Mouse (Mus musculus) adrenal gland, adult 8-10 months (tissue): ENCODE results near the gene Dnah14. TPM values are rescaled to one million over a fixed set of nuclear protein-coding genes. Genes with fewer than 3 reads are reported as not detected.

Experiments used
- DNase-seq: peaks from one replicate; pipeline ENCODE4 v3.0.0; 2022
- total RNA-seq, 4 experiments: library from RNA; stranded (reverse); gene quantifications; 2 replicates each; pipeline ENCODE4 v1.2.4; 2022

Gene Dnah14
- total RNA-seq, 4 experiments from 2014 or later, result 0.03 to 0.14 (median 0.03) TPM; not detected in 1

DNA sequence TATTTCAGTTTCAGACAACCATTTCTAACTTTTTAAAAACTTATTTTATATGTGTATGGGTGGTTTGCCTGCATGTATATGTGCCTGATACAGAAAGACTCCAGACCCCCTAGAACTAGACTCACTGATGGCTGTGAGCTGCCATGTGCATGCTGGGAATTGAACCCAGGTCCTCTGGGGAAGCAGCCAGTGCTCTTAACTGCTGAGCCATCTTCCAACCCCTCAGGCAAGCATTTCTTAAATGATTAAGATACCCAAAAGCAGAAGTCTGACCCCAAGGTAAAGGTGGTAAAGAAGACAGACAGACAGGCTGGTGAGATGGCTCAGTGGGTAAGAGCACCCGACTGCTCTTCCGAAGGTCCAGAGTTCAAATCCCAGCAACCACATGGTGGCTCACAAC is 278.5 kb downstream of the Dnah14 start:
- DNase-seq, result no peak

DNA sequence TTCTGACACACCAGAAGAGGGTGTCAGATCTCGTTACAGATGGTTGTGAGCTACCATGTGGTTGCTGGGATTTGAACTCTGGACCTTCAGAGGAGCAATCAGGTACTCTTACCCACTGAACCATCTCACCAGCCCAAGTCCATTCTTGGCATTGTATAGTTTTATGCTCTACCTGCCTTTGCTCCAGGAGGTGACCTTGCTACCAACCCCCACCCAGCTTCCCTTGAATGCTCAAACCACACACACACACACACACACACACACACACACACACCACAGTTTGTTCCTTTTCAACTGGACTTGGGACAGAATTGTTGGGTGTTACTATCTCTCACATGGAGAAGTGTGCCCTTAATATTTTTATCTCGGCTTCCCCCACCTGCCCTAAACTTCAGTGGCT is 280.0 kb downstream of the Dnah14 start:
- DNase-seq, result no peak

DNA sequence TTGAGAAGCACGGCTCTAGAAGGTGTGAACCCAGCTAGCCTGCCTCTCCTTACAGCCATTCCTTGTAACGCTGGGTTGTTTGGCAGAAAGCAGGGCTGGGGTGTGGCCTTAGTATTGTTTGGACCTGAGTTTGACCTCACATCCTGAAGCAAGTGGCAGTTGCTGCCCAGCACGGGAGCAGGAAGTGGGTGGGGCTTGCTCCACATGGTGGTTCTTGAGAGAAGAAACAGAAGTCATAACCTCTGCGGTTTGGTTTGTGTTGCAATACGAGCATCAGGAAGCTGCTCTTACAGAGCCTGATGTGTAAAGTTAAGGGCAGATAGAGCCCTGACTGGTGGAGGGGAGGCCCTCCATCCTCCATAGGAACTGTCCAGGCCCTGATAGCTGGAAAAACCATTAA is 284.3 kb downstream of the Dnah14 start:
- DNase-seq, result peak; percentile 63

DNA sequence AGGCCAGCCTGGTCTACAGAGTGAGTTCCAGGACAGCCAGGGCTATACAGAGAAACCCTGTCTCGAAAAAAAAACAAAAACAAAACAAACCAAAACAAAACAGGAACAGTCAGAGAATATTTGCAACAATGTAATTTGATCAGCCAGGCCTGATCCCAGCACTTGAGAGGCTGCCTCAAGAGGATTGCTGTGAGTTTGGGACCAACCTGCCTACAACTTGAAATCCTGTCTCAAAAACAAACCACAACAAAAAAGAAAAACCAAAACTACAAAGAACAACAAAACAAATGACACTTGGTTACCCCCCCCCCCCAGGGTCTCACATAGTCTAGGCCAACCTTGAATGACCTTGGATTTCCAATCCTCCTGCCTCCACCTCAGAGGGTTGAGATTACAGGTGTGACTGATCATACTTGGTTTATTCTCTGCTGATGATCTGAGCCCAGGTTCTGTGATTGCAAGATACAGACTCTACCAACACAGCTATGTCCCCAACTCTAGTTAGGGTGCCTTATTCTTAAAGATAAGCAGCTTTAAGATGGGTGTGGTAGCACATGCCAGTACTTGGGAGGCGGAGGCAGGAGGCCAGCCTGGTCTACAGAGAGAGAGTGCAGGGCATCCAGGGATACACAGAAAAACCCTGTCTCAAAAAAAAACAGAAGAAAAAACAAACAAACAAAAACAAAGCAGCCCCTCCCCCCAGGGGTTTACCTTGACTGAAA is 285.0 kb downstream of the Dnah14 start:
- DNase-seq, result no peak

DNA sequence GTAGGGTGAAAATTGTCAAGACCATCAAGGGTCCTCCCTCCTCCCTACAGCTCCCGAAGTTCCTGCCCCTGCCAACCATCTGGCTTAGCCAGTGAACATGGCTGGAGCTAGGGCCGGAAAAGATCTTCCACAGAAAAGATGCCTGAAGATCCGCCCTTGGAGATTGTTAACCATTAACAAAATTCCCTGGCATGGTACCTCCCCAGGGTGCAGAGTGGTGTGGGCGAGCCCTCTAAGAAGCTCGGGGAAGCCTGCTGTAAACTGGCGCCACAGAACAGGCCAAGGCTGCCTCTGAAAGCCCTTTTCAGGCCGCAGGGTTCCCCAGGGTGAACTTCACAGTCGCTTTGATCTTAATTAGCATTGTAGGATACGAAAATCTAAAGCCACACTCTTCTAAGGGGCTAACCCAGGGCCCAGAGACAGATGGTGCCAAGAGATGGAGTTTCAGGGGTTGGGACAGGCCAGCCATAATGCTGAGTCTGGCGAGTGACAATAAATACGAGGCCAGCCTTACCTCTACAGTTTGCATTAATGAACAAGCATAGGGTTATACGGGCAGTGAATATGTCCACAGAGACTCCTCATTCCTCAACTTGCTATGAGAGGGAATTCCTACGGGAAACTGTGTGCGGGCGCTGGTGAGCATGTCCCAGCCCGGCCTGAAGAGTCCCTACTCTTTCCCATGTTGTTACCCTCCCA is 286.5 kb downstream of the Dnah14 start:
- no peak for DNase-seq

DNA sequence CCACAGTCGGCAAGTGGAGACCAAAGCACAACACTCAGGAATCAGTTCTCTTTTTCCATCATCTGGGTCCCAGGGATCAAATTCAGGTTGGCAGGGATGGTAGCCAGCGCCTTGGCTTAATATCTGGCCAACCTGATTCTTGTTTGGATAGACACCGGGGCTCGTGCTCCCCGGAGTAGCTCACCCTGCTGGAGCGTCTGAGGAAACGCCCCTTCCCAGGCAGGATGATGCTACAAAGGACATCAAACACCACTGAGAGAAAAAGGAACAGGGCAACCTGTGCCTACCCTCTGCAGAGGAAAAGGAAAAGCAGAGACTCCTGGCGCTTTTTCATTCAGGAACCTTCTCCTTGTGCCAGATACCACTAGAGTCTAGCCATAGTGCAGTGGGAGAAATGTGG is 287.1 kb downstream of the Dnah14 start:
- DNase-seq, result no peak

Other genes starting within 250 kb of the Dnah14 start
- gene Cnih3, start 223.9 kb upstream of the Dnah14 start, total RNA-seq, result under 1 TPM in 2 of 4 experiments, not detected in 2; 0.14 to 0.25 TPM
- gene Ccdc121, start 65.1 kb upstream of the Dnah14 start, total RNA-seq, result under 1 TPM in 1 of 4 experiments, not detected in 3; 0.31 TPM